Mouse (Mus musculus): Measurements from ENCODE around the gene Il31ra.

GRCm38 (mm10) chr13:112522261-112522660 is 71.9 kb downstream of the Il31ra start:
- TF ChIP-seq CTCF (IDR thresholded peaks at IDR 0.05; ENCODE audit: low read depth, low read length) (no peak), POLR2A (IDR thresholded peaks at IDR 0.05; ENCODE audit: borderline replicate concordance, low read depth, low read length) (no peak)

Data from bone marrow macrophage, adult 2 months (primary cell).